Mouse (Mus musculus) subcutaneous adipose tissue, adult 2 months (tissue): Measurements from ENCODE around the gene Mmachc. TPM values are rescaled to one million over a fixed set of nuclear protein-coding genes. Genes with fewer than 3 reads are reported as not detected.

Source experiments
- polyA plus RNA-seq: library from polyadenylated mRNA; depleted of rRNA; stranded (reverse); fragments of >200 nt; gene quantifications from 2 replicates; pipeline ENCODE4 v1.2.3, GENCODE M21; 2012; ENCODE audit warnings: low replicate concordance; rRNA removed

Mmachc gene
- polyA plus RNA-seq = 23.9 and 35.4 TPM in 2 replicates

DNA sequence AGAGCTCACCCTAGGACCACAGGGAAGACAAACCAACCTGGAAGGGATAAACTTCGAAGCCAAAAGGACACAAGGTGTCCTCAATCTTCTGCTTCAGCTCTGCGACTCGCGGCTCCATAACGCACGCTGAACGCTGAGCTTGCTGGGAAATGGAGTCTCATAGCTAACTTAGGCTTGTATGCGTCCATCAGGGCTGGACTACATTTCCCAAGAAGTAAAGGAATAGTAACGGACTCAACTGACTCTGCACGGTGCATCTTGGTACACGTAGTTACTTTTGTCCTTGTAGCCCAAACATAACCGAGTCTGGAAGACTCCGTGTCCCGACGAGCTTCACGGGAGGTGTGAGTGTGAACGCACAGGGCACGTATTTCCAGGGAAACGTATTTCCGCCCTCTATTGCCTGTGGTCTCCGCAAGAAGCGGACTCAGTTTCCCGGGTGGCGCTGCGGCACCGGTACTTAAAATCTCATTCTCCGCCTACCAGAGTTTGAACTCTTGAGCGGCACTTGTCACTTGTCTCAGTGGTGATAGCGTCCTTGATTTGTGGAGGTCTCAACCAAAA lies at the start of gene Mmachc, which contains the start of gene Ccdc163:
Gene Mmachc (minus strand): TSS at position 206 of the 564 bp plus-strand sequence.
Gene Ccdc163 (plus strand): TSS at position 309 of the 564 bp plus-strand sequence.

GRCm38 (mm10) chr4:116720343-116721097 lies 12.3 kb upstream of the Mmachc start, which contains the start of gene Tesk2:
TSS of gene Tesk2 (plus strand) at chr4:116720948.

GRCm38 (mm10) chr4:116685402-116686061 lies 22.7 kb downstream of the Mmachc start, which contains the start of gene Prdx1:
TSS of gene Prdx1 (plus strand) at chr4:116685544.

Other genes with a start within 250 kb of the Mmachc start
- 46.6 and 72.9 TPM in 2 replicates for gene Mast2, start 244.2 kb downstream of the Mmachc start, polyA plus RNA-seq
- gene Ipp, start 200.9 kb downstream of the Mmachc start, polyA plus RNA-seq = 3.8 and 4.1 TPM in 2 replicates
- gene Tmem69, start 152.5 kb downstream of the Mmachc start, polyA plus RNA-seq = 7.0 and 8.5 TPM in 2 replicates
- 51.2 and 60.9 TPM in 2 replicates for gene Gpbp1l1, start 150.7 kb downstream of the Mmachc start, polyA plus RNA-seq
- 8.5 and 14.9 TPM in 2 replicates for gene Ccdc17, start 111.8 kb downstream of the Mmachc start, polyA plus RNA-seq
- gene Nasp, start 80.5 kb downstream of the Mmachc start, polyA plus RNA-seq = 1.8 and 7.7 TPM in 2 replicates
- 756 and 760 TPM in 2 replicates for gene Akr1a1, start 56.7 kb downstream of the Mmachc start, polyA plus RNA-seq
- gene Prdx1, start 22.9 kb downstream of the Mmachc start, polyA plus RNA-seq = 206 and 234 TPM in 2 replicates
- gene Ccdc163, start 103 bp upstream of the Mmachc start, polyA plus RNA-seq = 21.5 and 47.7 TPM in 2 replicates
- gene Tesk2, start 12.5 kb upstream of the Mmachc start, polyA plus RNA-seq = 3.4 and 4.5 TPM in 2 replicates
- 22.5 and 36.4 TPM in 2 replicates for gene Toe1, start 99.2 kb upstream of the Mmachc start, polyA plus RNA-seq
- gene Mutyh, start 99.3 kb upstream of the Mmachc start, polyA plus RNA-seq = 7.7 and 12.9 TPM in 2 replicates
- gene Hpdl, start 113.3 kb upstream of the Mmachc start, polyA plus RNA-seq = 1.5 and 2.3 TPM in 2 replicates
- 0.10 and 0.91 TPM in 2 replicates for gene Zswim5, start 169.0 kb upstream of the Mmachc start, polyA plus RNA-seq